Mouse (Mus musculus) macrophage (primary cell): ENCODE results near the gene Ubac1. TPM values are rescaled to one million over a fixed set of nuclear protein-coding genes. Genes with fewer than 3 reads are reported as not detected.

Experiments
- H3K27ac ChIP-seq: fragments of 350-480 bp; formaldehyde crosslinking; 2 replicates; pipeline ENCODE4 v1.9.0; 2021
- H3K36me3 ChIP-seq: fragments of 350-480 bp; formaldehyde crosslinking; 2 replicates; pipeline ENCODE4 v1.9.0; 2021; ENCODE audit errors: inconsistent target
- H3K4me3 ChIP-seq: fragments of 350-480 bp; formaldehyde crosslinking; 2 replicates; pipeline ENCODE4 v1.9.0; 2021; ENCODE audit errors: inconsistent target
- H3K79me2 ChIP-seq: fragments of 350-480 bp; formaldehyde crosslinking; 2 replicates; pipeline ENCODE4 v1.9.0; 2021; ENCODE audit errors: inconsistent target
- WGBS: methylation state at CpG from one replicate; pipeline ENCODE4 v1.1.7; 2026; ENCODE audit warnings: inconsistent platforms; ENCODE audit not compliant: missing documents; 5-methylcytosine and 5-hydroxymethylcytosine counted together
- polyA plus RNA-seq: library from polyadenylated mRNA; stranded (reverse); fragments of 250-400 nt; gene quantifications from 3 replicates; pipeline ENCODE4 v1.2.4, GENCODE M21; 2018; ENCODE audit warnings: inconsistent platforms

Ubac1 gene
- polyA plus RNA-seq, 1 experiment from 2014 or later: 16.6 TPM

DNA sequence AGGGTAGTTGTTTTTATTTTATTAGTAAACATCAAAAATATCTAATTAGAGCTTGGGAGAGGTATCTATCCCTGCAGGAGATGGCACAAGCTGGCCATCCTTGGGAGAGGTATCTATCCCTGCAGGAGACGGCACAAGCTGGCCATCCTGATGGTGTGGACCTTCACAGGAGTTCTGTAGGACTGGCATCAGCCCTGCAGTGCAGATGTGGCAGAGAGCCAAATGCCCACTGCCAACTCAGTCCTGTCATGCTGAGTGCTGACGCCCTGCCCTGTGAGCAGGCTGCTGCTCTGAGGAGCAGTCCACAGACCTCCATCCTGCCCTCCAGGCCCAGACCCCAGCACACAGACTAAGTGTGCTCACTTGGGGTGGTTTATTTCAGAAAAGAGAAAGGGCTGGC lies 19.5 kb downstream of the Ubac1 start:
- H3K4me3 ChIP-seq: no peak overlapping the region
- H3K27ac ChIP-seq: no peak overlapping the region
- WGBS: 100% methylated on average over 2 of the region's 2 CpGs
- H3K36me3 ChIP-seq: peaks cover 64% of the 10 kb centered on the region
- no peaks in the 10 kb centered on the region for H3K79me2 ChIP-seq

DNA sequence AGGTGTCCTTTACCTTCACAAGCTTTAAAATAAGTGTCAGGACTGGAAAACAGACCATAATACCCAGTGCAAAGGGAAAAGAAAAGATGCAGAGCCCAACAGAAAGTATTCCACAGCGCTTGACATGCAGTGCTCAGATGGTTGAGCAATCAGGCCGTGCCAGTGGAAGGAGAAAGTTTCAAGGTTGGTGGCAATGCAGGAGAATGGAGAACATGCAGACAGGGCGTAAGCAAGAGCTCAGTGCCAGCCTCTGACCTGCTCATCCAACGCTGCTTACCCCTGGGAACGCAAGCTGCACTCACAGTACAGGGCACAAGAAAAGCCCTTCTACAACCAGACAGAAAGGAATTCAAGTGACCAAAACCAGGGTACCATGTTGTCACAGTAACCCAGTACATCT lies 20.4 kb downstream of the Ubac1 start:
- H3K4me3 ChIP-seq: no peak overlapping the region
- H3K27ac ChIP-seq: no peak overlapping the region
- peaks cover 55% of the 10 kb centered on the region for H3K36me3 ChIP-seq
- 83% methylated on average over 5 of the region's 5 CpGs for WGBS
- no peaks in the 10 kb centered on the region for H3K79me2 ChIP-seq

GRCm38 (mm10) chr2:25997716-25998115 lies 23.8 kb downstream of the Ubac1 start:
- H3K27ac ChIP-seq: no peak overlapping the region
- H3K79me2 ChIP-seq: no peaks in the 10 kb centered on the region
- H3K36me3 ChIP-seq: peaks cover 36% of the 10 kb centered on the region
- 98% methylated on average over 3 of the region's 3 CpGs for WGBS
- no peak overlapping the region for H3K4me3 ChIP-seq

DNA sequence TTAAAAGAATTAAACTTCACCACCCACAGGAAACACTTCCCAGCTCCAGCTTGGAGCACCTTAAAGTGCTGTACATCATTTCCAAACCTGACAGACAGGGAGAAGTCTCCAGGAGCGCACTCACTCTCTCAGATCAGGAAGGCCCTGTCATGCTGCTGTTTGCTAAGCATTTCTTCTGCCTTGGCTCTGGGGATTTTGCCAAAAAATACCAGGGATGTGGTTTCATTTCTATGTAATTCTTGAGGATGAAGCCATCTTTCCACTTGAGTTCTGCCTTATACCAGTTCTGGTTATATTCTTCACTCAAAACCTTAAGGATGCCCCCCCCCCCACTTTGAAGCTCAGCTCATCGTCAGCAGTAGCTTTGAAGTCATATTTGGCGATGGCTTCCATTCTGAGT lies 26.8 kb downstream of the Ubac1 start:
- WGBS: 93% methylated on average over 3 of the region's 3 CpGs
- Histone ChIP-seq H3K4me3 (no peak overlapping the region), H3K36me3 (peaks cover 22% of the 10 kb centered on the region), H3K79me2 (no peaks in the 10 kb centered on the region), H3K27ac (no peak overlapping the region)

GRCm38 (mm10) chr2:25992285-25992684 lies 29.3 kb downstream of the Ubac1 start:
- no peak overlapping the region for H3K27ac ChIP-seq
- H3K4me3 ChIP-seq: no peak overlapping the region
- WGBS: 40% methylated on average over 2 of the region's 2 CpGs
- no peaks in the 10 kb centered on the region for H3K36me3 ChIP-seq
- H3K79me2 ChIP-seq: no peaks in the 10 kb centered on the region

- Histone ChIP-seq H3K4me3 (no peak overlapping the region), H3K36me3 (no peaks in the 10 kb centered on the region), H3K79me2 (no peaks in the 10 kb centered on the region), H3K27ac (no peak overlapping the region)
- WGBS: 80% methylated on average over 1 of the region's 1 CpGs
Measured at GRCm38 (mm10) chr2:25989651-25990050, 31.9 kb downstream of the Ubac1 start.

- H3K36me3 ChIP-seq: no peaks in the 10 kb centered on the region
- no peak overlapping the region for H3K27ac ChIP-seq
- no peaks in the 10 kb centered on the region for H3K79me2 ChIP-seq
- 85% methylated on average over 6 of the region's 6 CpGs for WGBS
- no peak overlapping the region for H3K4me3 ChIP-seq
Measured at GRCm38 (mm10) chr2:25987817-25988216, 33.7 kb downstream of the Ubac1 start.

GRCm38 (mm10) chr2:25986601-25987000 lies 34.9 kb downstream of the Ubac1 start:
- no peaks in the 10 kb centered on the region for H3K36me3 ChIP-seq
- H3K4me3 ChIP-seq: no peak overlapping the region
- WGBS: 93% methylated on average over 5 of the region's 5 CpGs
- H3K79me2 ChIP-seq: peaks cover 9% of the 10 kb centered on the region; the same call in 1 of the 2 replicates
- H3K27ac ChIP-seq: no peak overlapping the region

DNA sequence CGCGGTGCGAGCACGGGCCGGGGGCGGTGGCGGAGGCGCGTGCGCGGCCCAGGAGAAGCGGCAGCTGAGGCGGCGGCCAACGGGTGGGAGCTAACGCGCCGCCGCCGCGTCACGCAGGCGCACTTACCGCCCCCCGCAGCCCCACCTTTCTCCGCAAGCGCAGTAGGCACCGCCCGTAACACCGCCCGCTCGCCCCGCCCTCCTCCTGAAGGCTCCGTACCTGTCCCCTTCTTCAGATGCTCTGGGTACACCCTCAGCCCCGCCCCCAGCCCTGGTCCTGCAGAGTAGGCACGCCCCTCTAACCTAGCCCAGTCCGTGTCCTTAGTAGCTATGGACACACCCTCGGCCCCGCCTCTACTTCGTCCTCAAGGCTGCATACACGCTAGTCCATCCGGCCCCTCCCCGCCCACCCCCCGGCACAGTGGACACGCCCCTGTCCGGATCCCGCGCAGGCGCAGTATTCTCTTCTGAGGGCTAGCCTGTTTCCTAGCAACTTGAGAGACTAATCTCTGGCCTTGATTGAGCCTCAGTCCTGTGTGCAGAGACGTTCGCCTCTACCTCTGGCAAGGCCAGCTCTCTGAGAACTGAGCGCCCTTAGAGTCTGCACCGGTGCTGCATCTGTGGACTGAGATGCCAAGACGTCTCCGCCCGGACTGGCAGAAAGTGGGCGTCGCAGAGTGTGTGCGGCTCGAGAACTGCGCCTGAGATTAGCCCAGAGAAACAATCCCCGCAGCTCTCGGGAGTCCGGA lies 38.2 kb downstream of the Ubac1 start, which contains the start of gene Camsap1:
Gene Camsap1, minus strand, starts transcription at position 124 of the 749 bp plus-strand sequence.
- under 1% methylated on average over 56 of the region's 64 CpGs for WGBS
- H3K79me2 ChIP-seq: peaks cover 42% of the 10 kb centered on the region
- no peaks in the 10 kb centered on the region for H3K36me3 ChIP-seq
- H3K4me3 ChIP-seq: peak within 1 kb of the TSS; percentile 59
- H3K27ac ChIP-seq: no peak within 1 kb of the TSS

DNA sequence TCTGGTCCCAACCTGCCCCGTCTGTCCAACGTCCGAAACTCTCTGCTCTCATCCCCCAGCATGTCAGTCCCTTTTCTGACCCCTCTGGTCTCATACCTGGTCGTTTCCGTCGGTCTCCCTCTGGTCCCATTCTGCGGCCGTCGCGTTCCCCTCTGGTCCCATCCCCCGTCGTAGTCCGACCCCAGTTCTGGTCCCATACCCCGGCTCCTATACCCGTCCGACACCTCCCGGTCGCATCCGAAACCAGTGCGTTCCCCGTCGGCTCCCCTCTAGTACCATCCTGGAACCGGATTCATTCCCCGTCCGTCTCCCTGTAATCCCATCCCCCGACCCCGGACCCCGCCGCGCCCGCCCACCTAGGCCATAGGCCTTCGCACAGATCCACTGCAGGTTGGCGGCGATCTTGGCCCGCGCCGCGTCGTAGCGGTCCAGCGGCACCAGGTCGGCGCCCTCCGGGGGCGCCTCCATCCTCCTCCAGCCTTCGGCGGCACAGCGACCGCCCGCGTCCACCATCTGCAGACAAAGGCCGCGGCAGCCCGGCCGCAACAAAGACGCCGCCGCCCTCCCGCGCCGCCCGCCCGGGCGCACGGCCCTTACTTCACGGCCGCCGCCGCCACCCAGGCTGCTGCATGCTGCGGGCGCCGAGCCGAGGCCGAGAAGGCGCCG lies 39.0 kb downstream of the Ubac1 start:
- 1% methylated on average over 53 of the region's 76 CpGs for WGBS
- H3K27ac ChIP-seq: no peak overlapping the region

GRCm38 (mm10) chr2:25982052-25982425 lies 39.5 kb downstream of the Ubac1 start:
- H3K27ac ChIP-seq: no peak overlapping the region
- peak overlapping the region; percentile 59 for H3K4me3 ChIP-seq
- H3K79me2 ChIP-seq: peaks cover 55% of the 10 kb centered on the region
- WGBS: 13% methylated on average over 16 of the region's 16 CpGs
- no peaks in the 10 kb centered on the region for H3K36me3 ChIP-seq

More for the DNA sequence above, 39.0 kb downstream of the Ubac1 start:
- no peaks in the 10 kb centered on the region for H3K36me3 ChIP-seq
- peaks cover 50% of the 10 kb centered on the region for H3K79me2 ChIP-seq
- peak overlapping the region; percentile 59 for H3K4me3 ChIP-seq

DNA sequence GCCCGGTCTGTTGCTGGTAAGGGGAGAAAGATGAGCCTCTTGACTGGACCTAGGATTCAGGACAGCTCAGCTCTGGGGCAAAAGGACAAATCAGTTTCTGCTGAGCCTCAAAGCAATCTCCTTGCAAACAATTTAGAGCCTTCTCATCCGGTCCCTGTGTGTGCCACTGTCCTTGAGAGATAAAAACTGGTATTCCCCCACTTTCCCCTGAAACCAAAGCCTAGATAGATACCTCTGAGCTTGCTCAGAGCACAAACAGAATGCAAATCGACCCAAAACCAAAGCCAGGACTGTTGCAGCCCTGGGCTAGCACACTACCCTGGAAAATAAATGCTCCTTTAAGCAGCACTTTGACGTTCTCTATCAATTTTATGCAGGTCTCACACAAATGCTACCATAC lies 42.5 kb downstream of the Ubac1 start:
- Histone ChIP-seq H3K27ac (no peak overlapping the region), H3K4me3 (no peak overlapping the region), H3K79me2 (peaks cover 85% of the 10 kb centered on the region), H3K36me3 (no peaks in the 10 kb centered on the region)
- WGBS: 83% methylated on average over 4 of the region's 4 CpGs

DNA sequence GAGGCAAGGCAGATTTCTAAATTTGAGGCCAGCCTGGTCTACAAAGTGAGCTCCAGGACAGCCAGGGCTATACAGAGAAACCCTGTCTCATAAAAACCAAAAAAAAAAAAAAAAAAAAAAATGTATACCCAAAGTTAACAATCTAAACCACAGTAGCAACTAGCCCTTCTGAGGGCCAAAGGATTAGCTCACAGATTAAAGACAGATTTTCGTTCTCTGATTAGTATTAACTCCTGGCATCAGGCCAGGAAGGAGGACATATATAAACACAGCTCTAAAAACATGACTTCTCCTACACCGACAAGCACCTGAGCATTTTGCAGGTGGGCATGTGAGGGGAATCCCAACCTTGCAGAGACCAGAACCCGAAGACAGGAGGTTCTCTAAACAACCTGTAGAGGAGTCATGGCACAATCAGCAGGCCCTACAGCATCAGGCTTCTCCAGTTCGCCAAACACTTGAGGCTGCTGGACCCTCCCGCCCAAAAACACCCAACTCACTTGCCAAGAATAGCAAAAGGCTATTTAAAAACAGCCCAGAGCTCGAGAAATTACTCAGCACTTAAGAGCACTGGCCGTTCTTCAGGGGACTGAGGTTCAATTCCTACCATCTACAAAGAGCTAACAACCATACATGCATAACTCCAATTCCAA lies 43.8 kb downstream of the Ubac1 start:
- no peak overlapping the region for H3K4me3 ChIP-seq
- peaks cover 96% of the 10 kb centered on the region for H3K79me2 ChIP-seq
- no peaks in the 10 kb centered on the region for H3K36me3 ChIP-seq
- no peak overlapping the region for H3K27ac ChIP-seq
- 89% methylated on average over 7 of the region's 7 CpGs for WGBS

GRCm38 (mm10) chr2:25975141-25975770 lies 46.3 kb downstream of the Ubac1 start:
- Histone ChIP-seq H3K27ac (no peak overlapping the region), H3K36me3 (no peaks in the 10 kb centered on the region), H3K79me2 (peaks cover 92% of the 10 kb centered on the region), H3K4me3 (no peak overlapping the region)
- 79% methylated on average over 4 of the region's 4 CpGs for WGBS
